Mouse (Mus musculus) E14TG2a.4 (cell line): Measurements from ENCODE around the gene Unc13c.

Source experiments
- CTCF ChIP-seq: conservative IDR thresholded peaks from 2 replicates; pipeline ENCODE4 v1.5.1; 2014; ENCODE audit warnings: low read length
- POU5F1 ChIP-seq: IDR thresholded peaks from 2 replicates; pipeline ENCODE4 v1.6.1; 2014; ENCODE audit warnings: low read length, borderline replicate concordance

- TF ChIP-seq CTCF = no peak
- TF ChIP-seq POU5F1 = no peak
Measured at GRCm38 (mm10) chr9:73680545-73681495, 287.9 kb downstream of the Unc13c start.
